Mouse (Mus musculus) adipocyte (in vitro differentiated cells): ENCODE data around the gene Stk32c.
A peak's percentile ranks its signal among the peaks of the same experiment; 100 is the strongest.

Source experiments
- DNase-seq: peaks from one replicate; pipeline ENCODE4 v3.0.0-alpha.2; 2016; ENCODE audit warnings: low spot score

Gene Stk32c

DNA sequence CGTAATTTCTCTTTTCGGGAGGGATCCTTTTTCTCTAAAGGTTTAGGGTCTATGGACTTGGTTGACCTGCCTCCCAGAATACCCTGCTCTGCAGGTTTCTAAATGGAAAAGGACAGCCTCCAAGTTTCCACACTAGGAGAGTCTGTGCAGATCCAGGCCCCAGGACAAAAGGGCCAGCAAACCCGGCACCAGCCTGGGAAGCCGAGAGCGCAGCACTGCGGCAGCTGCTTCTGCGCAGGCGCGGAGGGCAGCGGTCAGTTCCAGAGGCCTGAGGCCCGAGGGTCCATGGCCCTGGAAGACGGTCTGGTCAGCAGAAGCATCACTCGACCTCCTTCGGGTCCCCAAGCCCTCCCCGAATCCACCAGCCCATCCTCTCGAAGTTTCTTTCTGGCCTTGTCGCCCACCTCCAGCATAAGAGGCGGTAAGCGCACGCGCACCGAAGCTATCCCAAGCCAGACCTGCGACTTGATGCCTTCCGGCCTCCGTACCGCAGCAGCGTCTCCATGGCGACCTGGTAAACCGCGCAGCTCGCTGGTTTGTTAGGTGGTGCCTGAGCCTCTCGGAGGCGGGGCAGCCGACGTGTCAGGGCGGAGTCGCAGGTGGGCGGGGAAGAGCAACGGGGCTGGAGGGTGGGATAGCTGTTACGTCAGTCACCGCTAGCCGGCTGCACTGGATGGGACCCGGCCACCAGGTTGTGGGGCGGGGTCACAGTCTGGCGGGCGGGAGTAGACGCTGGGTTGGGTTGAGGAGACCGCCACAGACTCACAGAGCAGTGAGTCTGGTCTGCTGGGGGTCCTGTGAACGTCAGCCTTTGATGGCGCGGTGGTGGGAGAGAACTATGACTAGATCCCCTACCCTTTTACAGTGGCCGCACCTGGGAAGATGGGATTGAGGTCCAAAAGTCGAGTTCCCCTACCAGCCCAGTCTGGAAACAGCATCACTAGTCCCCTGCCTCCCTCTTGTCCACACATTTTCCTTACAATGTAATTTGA, at the start of gene Stk32c, which contains the start of gene Lrrc27:
Gene Stk32c (minus strand): TSS at position 554 of the 992 bp plus-strand sequence.
Gene Lrrc27 (plus strand): TSS at position 235 of the 992 bp plus-strand sequence.
- DNase-seq = peak; percentile 95

DNA sequence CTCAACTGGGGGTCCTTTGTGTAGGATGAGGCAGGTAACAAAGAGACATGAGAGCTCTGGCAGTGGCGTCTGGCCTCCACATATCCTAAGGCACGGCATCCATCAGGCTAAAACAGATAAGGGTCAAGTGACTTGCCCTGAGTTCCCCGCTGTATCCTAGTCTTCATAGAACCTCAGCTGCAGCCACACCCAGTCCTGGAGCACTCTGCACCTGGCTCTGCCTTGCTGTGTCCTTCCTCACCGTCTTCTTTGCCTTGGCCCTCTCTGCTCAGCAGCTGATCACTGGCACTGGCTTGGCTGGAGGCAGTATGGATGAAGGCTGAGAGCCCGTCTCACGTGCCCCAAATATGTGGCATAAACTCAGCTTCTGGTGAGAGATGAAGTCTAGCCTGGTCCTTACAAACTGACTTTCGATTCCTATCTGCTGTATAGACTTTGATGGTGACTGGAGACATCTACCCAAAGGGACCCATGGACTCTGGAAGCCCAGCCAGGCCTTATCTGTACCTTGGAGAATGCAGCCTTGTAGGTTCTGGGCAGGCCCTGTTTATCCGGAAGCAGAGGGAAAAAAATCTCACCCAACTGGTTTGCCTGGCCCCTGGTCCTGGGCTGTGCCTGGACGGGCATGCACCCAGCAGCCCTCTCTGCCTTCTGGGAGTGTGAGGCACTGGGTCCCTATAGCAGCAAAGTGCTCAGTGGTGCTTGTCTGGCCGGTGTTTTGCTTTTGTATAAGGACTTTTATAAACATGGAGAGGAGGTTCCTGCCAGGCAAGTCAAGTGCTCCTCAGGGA, 44.8 kb upstream of the Stk32c start:
- no peak for DNase-seq

DNA sequence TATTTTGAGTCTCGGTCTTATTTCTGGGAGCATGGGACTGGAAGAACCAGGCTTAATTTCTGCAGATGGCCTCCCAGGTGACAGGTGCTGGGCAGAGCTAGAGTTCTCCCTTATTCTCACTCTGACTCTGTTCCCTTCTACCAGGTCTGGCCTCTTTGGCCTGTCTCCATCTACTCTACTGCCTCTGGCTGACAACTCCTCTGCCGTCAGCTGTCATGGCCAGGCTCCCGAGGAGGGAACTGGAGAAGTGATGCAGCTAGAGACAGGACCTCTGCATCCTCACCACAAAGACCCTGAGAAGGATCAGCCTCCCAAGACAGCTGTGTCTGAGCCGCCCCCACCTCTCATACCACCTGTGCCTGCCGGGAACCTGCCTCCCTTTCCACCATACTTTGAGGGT, 41.5 kb upstream of the Stk32c start:
- DNase-seq = no peak

DNA sequence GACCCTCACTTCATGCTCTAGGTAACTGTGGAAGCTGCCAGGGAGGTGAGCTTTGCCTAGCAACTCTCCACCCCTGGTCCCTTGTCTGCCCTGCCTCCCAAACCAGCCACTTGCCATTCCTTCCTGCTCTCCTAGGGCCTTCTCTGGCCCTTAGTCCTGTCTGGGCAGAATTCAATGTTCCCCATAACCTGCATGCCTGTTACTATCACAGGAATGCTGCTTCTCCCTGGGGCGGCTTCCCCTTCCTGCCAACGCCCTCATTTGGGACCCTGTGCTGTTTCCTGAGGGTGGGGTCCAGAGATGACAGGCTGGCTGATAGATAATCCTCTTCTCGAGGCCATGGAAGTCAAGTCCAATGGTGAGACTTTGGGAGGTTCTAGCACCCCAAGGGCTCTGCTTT, 40.4 kb upstream of the Stk32c start:
- DNase-seq = no peak

DNA sequence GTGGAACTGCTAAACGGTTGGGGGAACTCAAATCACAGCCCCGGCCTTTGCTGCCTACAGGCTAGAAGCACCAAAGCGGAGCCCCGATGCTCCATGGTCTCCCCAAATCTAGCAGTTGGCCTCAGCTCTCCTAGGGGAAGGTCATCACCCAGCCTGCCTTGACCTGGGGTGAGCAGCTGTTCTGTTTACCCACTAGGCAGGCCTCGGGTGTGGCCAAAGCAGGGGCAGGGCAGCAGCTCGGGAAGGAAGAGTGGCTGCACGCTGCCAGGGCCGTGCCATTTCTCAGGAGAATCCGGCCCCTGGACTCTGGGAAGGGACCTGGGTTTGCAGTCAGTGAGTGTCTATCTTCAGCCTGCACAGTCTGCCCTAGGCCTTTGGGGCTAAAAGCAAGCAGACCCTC, 39.9 kb upstream of the Stk32c start:
- DNase-seq = no peak

DNA sequence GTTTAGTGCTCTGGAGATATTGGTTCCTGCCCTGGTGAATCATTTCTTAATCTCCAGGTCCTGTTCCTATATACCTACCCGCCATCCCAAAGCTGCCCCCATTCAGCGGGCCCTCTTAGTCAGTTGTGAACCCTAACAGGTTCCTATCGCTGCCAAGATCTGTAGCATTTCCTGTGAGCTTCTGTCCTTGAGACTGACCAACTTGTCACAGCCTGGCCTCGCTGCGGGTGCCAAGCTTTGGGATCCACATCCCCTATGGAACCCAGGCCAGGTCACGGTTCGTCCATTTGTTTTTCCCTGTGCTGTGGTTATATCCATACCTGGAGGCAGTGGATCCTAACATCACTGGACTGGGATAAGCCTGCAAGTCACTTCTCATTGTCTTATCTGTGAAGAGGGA, 39.5 kb upstream of the Stk32c start:
- DNase-seq = no peak

DNA sequence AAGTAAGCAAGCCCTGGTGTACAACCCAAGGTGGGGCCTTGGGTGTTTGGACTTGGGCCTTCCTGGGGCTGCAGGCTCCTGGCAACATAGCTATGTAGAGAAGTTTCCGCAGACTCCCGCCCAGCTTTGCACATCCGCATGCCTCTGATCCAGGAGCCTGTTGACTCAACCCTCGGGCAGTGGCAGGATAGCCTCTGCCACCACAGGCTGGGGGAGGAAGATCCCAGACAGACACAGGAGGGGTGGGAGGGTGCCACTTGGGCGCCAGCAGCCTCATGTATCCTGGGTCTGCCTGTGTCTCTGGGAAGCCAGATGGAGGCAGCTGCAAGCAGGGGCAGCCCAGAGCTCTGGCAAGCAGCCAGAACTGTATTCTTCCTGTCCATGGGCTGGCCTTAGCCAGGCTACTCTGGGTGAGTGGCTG, 38.8 kb upstream of the Stk32c start:
- no peak for DNase-seq

DNA sequence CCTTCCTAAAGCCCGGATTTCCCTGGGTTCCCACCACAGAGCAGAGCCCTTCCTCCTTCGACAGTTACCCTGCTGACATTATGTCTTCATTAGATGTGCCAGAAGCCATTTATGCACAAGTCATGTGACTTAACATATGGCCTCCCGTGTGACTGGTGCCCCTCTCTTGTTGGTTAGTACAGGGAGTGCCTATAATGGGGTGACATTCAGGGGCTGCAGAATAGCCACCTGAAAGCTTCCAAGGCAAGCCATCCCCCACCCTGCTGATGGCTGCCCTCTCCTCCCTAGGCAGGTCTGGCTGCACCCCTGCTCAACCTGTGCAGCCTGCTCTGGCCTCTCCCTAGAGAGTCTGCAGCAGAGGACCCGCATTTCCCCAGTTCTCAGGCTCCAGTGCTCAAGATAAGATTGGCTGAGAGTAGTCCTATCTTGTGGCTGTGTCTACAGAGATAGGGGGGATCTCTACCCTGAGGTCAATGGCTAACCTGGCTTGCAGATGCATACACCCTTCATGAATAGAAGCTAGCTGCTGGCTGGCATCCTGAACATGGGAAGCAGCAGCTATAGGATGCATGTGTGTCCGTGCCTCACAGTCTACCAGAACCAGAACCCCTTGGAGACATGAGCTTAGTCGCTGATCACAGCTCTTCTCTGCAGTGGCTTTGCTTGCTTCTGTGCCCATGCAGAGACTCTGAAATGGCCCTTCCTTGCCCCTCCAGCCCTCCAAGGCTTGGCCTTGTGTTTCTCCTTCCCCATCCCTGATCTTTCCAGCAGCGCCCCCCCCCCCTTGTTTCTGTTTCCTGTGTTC, 36.5 kb upstream of the Stk32c start:
- DNase-seq = no peak

DNA sequence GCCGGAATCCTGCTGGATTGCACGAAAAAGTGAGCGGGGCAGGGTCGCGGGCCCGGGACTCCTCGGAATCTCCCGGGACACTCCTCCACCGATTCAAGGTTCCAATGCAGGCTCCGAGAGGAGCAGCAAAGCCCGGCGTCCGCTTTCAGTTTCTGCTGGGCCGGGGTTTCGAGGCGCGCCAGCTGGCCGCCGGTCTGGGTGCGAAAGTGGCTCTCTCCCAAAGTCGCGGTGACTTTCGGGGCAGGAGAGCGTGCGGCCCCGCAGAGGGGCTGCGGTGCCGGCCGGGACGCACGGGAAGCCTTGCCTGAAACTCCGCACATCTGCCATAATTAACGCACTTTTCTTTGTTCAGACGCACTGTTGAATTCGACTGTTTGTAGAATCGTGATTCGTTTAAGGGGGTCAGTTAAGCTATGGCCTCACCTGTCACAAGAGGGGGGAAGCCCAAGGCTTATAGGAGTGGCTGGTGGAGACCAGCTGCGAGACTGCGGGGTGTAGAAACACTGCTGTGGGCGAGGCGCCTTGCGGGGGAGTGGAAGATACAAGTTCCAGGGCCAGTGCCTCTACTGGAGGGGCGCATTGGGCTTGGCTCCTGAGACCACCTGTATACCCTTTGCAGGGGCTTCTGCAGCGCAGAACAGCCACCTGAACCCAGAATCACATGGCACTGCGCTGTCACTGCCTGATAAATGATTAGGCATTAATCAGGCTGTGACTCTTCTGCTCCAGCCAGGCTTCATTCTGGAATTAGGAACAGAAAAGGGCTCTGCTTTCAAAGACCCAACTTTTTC, 35.7 kb upstream of the Stk32c start:
- DNase-seq = no peak

DNA sequence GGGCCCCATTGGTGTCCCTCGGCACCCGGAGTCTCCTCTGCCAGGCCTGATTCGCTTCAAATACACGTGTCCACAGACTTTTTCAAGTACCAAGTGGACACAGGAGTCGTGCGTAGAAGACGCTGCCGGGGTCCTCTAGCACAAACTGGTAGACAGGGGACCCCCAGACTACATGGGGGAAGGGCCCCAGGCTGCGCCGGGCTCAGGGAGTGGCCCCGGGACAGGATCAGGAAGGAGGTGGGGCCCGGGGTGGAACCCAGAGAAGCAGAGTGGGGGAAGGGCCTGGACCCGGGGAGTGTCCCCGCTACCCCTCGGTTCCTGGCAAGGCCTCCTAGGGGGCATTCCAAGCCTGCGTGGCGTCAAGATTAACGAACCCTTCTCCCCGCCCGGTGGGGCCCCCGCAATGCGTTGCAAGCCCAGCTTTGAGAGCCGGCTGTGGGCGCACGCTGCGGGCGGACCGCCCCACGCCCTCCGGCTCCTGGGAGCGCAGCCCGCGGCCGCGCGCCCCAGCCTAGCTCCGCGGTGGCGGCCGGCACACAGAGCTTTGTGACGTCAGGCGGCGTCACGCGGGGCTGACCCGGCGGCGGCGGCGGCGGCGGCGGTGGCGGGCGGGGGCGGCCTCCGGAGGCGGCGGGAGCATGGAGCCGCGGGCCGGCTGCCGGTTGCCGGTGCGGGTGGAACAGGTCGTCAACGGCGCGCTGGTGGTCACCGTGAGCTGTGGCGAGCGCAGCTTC, 34.9 kb upstream of the Stk32c start, which contains the start of gene Pwwp2b:
Gene Pwwp2b (plus strand): TSS at position 602 of the 734 bp plus-strand sequence.
- peak; percentile 64 for DNase-seq

DNA sequence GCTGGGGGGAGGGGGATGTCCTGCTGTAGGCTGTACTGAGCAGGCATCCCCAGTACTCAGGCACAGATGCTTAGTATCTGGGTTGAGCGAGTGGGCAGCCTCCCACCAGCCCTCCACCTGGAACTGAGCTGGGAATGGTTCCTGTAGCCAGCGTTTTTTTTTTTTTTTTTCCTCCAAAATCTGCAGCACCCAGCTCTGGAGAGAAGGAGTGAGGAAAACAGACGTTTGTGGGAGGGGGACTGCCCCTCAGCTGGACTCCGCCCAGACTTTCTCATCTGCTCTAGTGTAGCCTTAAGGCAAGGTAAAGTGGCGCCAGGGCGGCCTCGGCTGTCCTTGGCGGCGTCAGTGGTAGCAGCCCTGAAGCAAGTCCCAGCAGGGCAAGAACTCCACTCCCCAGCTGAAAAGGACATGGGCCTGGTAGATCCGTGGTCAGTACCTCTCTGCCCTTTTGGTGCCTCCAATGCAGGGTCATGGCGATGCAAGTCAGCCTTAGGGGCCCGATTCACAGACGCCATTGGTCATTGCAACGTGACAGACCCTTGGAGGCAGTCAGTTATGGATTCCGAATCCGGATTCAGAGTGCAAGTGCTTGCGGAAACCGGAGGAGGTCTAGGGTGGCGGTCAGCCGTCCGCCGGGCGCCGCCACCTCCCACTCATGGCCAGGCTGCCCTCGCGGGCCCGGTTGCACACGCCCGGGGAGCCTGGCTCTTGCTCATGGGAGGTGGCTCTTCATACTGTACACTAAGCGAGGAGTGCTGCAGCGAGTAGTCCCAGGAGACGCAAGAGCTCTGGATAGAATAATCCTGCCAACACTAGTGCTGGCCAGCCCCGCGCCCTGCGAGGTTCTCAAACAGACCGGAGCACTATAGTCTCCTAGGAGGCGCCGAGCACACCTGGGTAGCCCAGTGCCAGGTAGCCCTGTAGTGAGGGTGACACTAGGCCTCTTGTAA, 34.1 kb upstream of the Stk32c start:
- no peak for DNase-seq

DNA sequence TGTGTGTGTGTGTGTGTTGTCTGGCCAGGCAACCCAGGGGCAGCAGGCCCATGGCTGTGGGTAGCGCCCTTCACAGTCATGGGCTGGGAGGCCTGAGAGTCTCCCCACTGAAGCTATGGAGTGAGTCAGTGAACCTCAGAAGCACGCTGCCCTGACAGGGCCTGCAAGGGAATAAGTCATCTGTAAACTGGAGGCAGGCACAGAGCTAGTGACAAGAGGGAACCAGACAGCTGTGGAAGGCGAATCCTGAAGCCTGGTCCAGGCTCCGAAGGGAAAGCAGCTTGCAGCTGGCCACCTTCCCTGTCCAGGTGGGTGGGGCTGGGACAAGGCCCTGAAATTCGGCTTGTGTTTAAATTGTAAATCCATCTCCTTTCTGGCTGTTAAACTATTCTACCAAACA, 33.0 kb upstream of the Stk32c start:
- DNase-seq = no peak

DNA sequence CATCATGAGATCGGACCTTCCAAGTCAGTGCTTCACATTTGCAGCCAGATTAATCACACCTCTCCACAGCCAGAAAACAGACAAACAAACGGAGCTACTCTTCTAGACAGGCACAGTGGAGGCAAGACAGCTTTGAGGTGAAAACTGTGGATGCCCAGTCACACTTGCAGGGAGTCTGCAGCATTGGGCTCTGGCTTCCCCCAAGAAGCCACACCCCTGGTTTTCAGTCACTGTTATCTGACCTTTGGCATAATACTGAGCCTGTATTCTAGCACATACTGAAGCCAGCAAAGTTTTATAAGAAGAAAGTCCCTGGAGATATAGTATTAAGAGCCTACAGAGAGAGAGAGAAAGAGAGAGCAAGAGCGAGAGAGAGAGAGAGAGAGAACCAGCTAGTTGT, 26.3 kb upstream of the Stk32c start:
- DNase-seq = peak; percentile 49

DNA sequence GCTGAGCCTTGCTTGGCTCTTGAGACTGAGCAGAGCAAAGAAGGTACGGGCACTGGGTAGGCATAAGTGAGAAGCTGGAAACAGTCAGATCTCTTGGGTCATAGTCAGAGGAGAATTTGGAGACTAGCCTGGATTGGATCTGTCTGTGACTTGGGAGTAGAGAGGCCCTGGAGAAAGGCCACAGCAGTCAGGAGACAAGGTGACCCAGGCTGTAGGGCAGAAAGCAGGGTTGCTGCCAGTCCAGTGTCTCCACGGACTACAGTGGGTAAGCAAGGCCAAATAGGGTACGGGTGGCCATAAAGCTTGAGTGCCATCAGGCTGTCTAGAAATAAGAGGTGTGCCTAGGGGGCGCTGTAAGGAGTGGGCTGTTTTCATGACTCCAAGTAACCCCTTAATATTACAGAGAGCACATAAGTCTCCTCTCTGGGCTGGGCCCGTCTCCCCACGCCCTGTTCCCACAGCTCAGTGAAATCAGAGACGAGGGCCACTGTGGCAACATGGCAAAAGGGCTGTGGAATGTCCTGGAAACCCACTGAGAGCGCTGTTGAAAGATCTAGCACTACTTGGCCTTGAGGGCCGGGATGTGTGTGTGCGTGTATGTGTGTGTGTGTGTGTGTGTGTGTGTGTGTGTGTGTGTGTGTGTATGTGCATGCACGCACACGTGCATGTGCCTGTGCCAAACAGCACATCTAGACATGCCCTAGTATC, 22.7 kb upstream of the Stk32c start:
- DNase-seq = peak; percentile 85

DNA sequence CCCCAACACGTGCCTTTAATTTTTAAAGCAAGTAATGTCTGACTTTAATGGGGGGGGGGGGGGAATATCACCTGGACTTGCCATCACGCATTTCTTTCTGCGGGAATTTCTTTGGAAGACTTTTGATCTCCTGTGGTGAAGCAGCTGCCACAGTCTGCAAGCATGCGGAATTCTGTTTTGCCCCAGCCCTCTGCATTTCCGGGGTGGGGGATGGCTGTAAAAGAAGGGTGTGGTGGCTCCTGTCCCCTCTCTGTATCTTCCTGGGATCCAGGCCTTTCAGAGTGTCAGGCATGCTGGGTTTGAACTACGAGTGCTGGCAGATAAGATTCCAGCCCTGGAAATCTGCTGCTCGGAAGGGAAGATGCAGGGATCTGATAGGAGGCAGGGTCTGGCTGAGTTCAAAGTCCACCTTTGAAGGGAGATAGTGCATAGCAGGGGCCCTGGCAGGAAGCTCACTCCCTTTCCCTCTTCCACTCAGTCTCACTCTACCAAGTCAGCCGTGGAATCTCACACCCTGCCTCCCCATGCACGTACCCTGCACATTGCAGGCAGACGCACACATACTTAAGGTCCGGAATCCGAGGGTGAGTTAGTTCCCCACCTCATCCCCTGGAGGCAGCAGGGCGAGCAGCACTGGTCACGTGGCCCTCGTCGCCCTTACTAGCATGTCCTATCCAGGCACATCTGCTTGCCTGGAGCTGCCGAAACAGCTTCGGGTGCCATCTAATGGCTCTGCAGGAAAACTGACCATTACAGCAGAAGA, 21.5 kb upstream of the Stk32c start:
- no peak for DNase-seq

DNA sequence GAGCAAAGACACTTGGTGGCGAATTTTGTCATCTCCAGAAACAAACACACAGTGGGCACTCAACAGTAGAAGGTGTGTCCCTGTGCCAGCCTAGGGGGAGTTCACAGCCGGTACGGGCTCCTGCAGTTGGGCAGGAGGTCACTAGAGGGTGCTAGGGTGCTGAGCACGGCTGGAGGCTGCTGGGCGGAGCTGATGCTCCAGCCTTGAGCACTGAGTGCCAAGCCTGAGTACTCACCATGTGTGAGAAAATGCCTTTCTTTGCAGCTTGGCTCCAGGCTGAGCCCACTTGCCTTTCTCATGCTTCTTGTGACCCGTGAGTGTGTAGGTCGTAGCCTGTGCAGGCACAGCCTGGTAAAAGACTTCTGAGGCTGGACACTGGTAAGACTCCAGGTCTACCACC, 20.6 kb upstream of the Stk32c start:
- peak; percentile 83 for DNase-seq

DNA sequence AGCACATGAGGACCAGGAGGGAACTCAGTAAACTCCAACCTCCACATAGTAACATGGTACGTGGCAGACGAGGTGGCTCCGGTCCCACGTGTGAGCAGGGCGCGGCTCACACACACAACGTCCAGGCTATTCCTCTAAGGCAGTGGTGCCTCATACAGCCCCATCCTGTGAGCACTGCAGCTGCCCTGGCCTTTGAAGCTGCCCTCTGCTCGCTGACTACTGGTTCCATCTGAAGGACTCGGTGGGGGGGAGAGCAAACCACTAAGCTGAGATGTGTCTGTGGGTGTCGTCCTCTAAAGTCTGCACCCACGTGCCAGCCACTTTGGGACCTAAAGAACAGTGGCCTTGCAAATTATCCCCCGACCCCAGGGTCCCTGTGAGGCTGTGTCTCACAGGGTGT, 17.1 kb upstream of the Stk32c start:
- no peak for DNase-seq

DNA sequence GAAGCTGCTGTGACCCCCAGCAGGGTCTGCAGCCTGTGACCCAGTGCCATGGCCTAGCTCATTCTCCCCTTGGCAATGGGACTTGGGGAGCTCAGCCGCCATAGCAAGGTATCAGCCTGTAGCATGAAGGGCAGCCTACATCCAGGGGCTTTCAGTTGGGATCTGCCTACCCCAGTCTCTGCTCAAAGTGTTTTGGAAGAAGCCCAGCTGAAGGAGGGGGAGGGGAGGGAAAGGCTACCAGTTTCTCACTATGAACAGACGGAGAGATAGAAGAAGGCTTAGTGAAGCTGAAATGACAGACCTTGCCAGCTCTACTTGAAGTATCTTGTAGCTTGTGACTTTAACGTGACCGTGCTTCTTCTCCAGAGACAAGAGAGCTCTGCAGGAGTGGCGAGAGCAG, 16.7 kb upstream of the Stk32c start:
- no peak for DNase-seq
